Mouse (Mus musculus): ENCODE measurements at regions not wholly inside any gene's neighbourhood (a gene's known extent, or its start where the extent isn't known, plus 50 kb on each side); places are given as distances from the start of the nearest gene placed in this dataset.

- WGBS = 84% methylated on average over 9 of the region's 9 CpGs
- TF ChIP-seq CTCF (IDR thresholded peaks at IDR 0.05; ENCODE audit: borderline replicate concordance, control insufficient read depth, extremely low read depth, insufficient read depth, low read length, poor library complexity) (no peak), POLR2A (IDR thresholded peaks at IDR 0.05; ENCODE audit: control insufficient read depth, extremely low read depth, insufficient read depth, low read length, poor library complexity) (no peak)
- Histone ChIP-seq H3K4me1 (replicated peaks; ENCODE audit: control insufficient read depth, insufficient read depth, low read length) (no peaks in the 10 kb centered on the region), H3K36me3 (ENCODE audit: control insufficient read depth, insufficient read depth, low read length) (no peaks in the 10 kb centered on the region), H3K4me3 (ENCODE audit: control insufficient read depth, insufficient read depth, low read length) (no peak overlapping the region), H3K27me3 (ENCODE audit: control insufficient read depth, insufficient read depth, low read length) (no peaks in the 10 kb centered on the region), H3K27ac (ENCODE audit: control insufficient read depth, insufficient read depth, low read length) (no peak overlapping the region)
- DNase-seq = no peak
These were observed 56.1 kb upstream of the Rbfox1 start for GRCm38 (mm10) chr16:5829071-5829470.

- Histone ChIP-seq H3K36me3 (ENCODE audit: control insufficient read depth, insufficient read depth, low read length) (no peaks in the 10 kb centered on the region), H3K27me3 (ENCODE audit: control insufficient read depth, insufficient read depth, low read length) (no peaks in the 10 kb centered on the region), H3K4me1 (replicated peaks; ENCODE audit: control insufficient read depth, insufficient read depth, low read length) (no peaks in the 10 kb centered on the region), H3K27ac (ENCODE audit: control insufficient read depth, insufficient read depth, low read length) (no peak overlapping the region), H3K4me3 (ENCODE audit: control insufficient read depth, insufficient read depth, low read length) (no peak overlapping the region)
- DNase-seq = no peak
- TF ChIP-seq POLR2A (IDR thresholded peaks at IDR 0.05; ENCODE audit: control insufficient read depth, extremely low read depth, insufficient read depth, low read length, poor library complexity) (no peak), CTCF (IDR thresholded peaks at IDR 0.05; ENCODE audit: borderline replicate concordance, control insufficient read depth, extremely low read depth, insufficient read depth, low read length, poor library complexity) (no peak)
- 49% methylated on average over 1 of the region's 1 CpGs for WGBS
These were observed 61.8 kb upstream of the Rbfox1 start for GRCm38 (mm10) chr16:5823316-5823715.

GRCm38 (mm10) chr16:5817166-5817565 is 68.0 kb upstream of the Rbfox1 start:
- 59% methylated on average over 3 of the region's 3 CpGs for WGBS
- Histone ChIP-seq H3K27me3 (ENCODE audit: control insufficient read depth, insufficient read depth, low read length) (no peaks in the 10 kb centered on the region), H3K36me3 (ENCODE audit: control insufficient read depth, insufficient read depth, low read length) (no peaks in the 10 kb centered on the region), H3K27ac (ENCODE audit: control insufficient read depth, insufficient read depth, low read length) (no peak overlapping the region), H3K4me3 (ENCODE audit: control insufficient read depth, insufficient read depth, low read length) (no peak overlapping the region), H3K4me1 (replicated peaks; ENCODE audit: control insufficient read depth, insufficient read depth, low read length) (no peaks in the 10 kb centered on the region)
- TF ChIP-seq POLR2A (IDR thresholded peaks at IDR 0.05; ENCODE audit: control insufficient read depth, extremely low read depth, insufficient read depth, low read length, poor library complexity) (no peak), CTCF (IDR thresholded peaks at IDR 0.05; ENCODE audit: borderline replicate concordance, control insufficient read depth, extremely low read depth, insufficient read depth, low read length, poor library complexity) (no peak)
- no peak for DNase-seq

- no peak overlapping the region for H3K27ac ChIP-seq (ENCODE audit: control insufficient read depth, insufficient read depth, low read length)
- H3K4me3 ChIP-seq (ENCODE audit: control insufficient read depth, insufficient read depth, low read length) = no peak overlapping the region
- H3K36me3 ChIP-seq (ENCODE audit: control insufficient read depth, insufficient read depth, low read length) = no peaks in the 10 kb centered on the region
- WGBS = 81% methylated on average over 2 of the region's 2 CpGs
- no peaks in the 10 kb centered on the region for H3K4me1 ChIP-seq (replicated peaks; ENCODE audit: control insufficient read depth, insufficient read depth, low read length)
- H3K27me3 ChIP-seq (ENCODE audit: control insufficient read depth, insufficient read depth, low read length) = no peaks in the 10 kb centered on the region
- no peak for TF ChIP-seq CTCF (IDR thresholded peaks at IDR 0.05; ENCODE audit: borderline replicate concordance, control insufficient read depth, extremely low read depth, insufficient read depth, low read length, poor library complexity)
- no peak for TF ChIP-seq POLR2A (IDR thresholded peaks at IDR 0.05; ENCODE audit: control insufficient read depth, extremely low read depth, insufficient read depth, low read length, poor library complexity)
- no peak for DNase-seq
These were observed 72.8 kb upstream of the Rbfox1 start for GRCm38 (mm10) chr16:5812245-5812820.

GRCm38 (mm10) chr16:5811654-5811992 is 73.5 kb upstream of the Rbfox1 start:
- H3K27ac ChIP-seq (ENCODE audit: control insufficient read depth, insufficient read depth, low read length) = no peak overlapping the region
- 67% methylated on average over 2 of the region's 2 CpGs for WGBS
- no peaks in the 10 kb centered on the region for H3K27me3 ChIP-seq (ENCODE audit: control insufficient read depth, insufficient read depth, low read length)
- no peaks in the 10 kb centered on the region for H3K4me1 ChIP-seq (replicated peaks; ENCODE audit: control insufficient read depth, insufficient read depth, low read length)
- no peak overlapping the region for H3K4me3 ChIP-seq (ENCODE audit: control insufficient read depth, insufficient read depth, low read length)
- DNase-seq = no peak
- no peaks in the 10 kb centered on the region for H3K36me3 ChIP-seq (ENCODE audit: control insufficient read depth, insufficient read depth, low read length)
- TF ChIP-seq CTCF (IDR thresholded peaks at IDR 0.05; ENCODE audit: borderline replicate concordance, control insufficient read depth, extremely low read depth, insufficient read depth, low read length, poor library complexity) (no peak), POLR2A (IDR thresholded peaks at IDR 0.05; ENCODE audit: control insufficient read depth, extremely low read depth, insufficient read depth, low read length, poor library complexity) (no peak)

GRCm38 (mm10) chr16:5810986-5811653 is 74.0 kb upstream of the Rbfox1 start:
- Histone ChIP-seq H3K4me3 (ENCODE audit: control insufficient read depth, insufficient read depth, low read length) (no peak overlapping the region), H3K4me1 (replicated peaks; ENCODE audit: control insufficient read depth, insufficient read depth, low read length) (no peaks in the 10 kb centered on the region), H3K27ac (ENCODE audit: control insufficient read depth, insufficient read depth, low read length) (no peak overlapping the region), H3K27me3 (ENCODE audit: control insufficient read depth, insufficient read depth, low read length) (no peaks in the 10 kb centered on the region), H3K36me3 (ENCODE audit: control insufficient read depth, insufficient read depth, low read length) (no peaks in the 10 kb centered on the region)
- WGBS = 68% methylated on average over 10 of the region's 10 CpGs
- no peak for DNase-seq
- no peak for TF ChIP-seq POLR2A (IDR thresholded peaks at IDR 0.05; ENCODE audit: control insufficient read depth, extremely low read depth, insufficient read depth, low read length, poor library complexity)
- no peak for TF ChIP-seq CTCF (IDR thresholded peaks at IDR 0.05; ENCODE audit: borderline replicate concordance, control insufficient read depth, extremely low read depth, insufficient read depth, low read length, poor library complexity)
